8 mouse cellular contexts compared by ENCODE assay signal in genomic region chr17:34187261-34187916, GRCm38 (mm10). TPM values are rescaled to one million over a fixed set of nuclear protein-coding genes. Genes with fewer than 3 reads are reported as not detected.
DNase-seq lines count a peak whose midpoint lies in the region; ATAC-seq lines count a peak whose summit lies in the region.

Tap1 (plus strand) TSS chr17:34187553.
Psmb9 (minus strand) TSS chr17:34187764.

- peak; percentile 90 for ATAC-seq in inflammation-experienced regulatory T-cells, adult 6 months
- peak; percentile 80 for ATAC-seq in megakaryocyte-erythroid progenitor cell, adult 5-6 weeks (replicated peaks; ENCODE audit: low FRiP score, low TSS enrichment, poor library complexity, severe bottlenecking)

- intact Hi-C loops in gastrocnemius, postnatal 14 days (cut with DNase I; ENCODE audit: low total_unique reads) = no loop called here
- intact Hi-C loops in left cerebral cortex, postnatal 10 days (cut with DNase I) = no loop called here

- peak; percentile 98 to 100 for DNase-seq in adrenal gland, adult (ENCODE audit: inconsistent age in 2 of 2, low spot score in 1 of 2)
- peak; percentile 96 for DNase-seq in embryo, embryonic 10.5 days (ENCODE audit: low spot score)
- DNase-seq in gastrocnemius, postnatal 14 days = peak; percentile 95
- DNase-seq in left cerebral cortex, postnatal 10 days (ENCODE audit: extremely low spot score in 1 of 2, low spot score in 2 of 2) = peak; percentile 91 to 97
- peak; percentile 94 for DNase-seq in right cerebral cortex, postnatal 25 days
- DNase-seq in urinary bladder, postnatal 4 days (ENCODE audit: low spot score in 2 of 2) = peak; percentile 95 to 98

RNA-seq across cellular contexts. Expression of gene Tap1, which starts in this region (rescaled TPM):
- 1 to 10 TPM; 1.7 to 2.6 TPM for total RNA-seq in gastrocnemius, postnatal 14 days (2021)
- polyA plus RNA-seq in inflammation-experienced regulatory T-cells, adult 6 months (2017; shearing (Covaris generic)) = 100 to 1,000 TPM; 174 to 216 (median 189) TPM
- 1 to 10 TPM; 2.7 to 3.3 TPM for total RNA-seq in left cerebral cortex, postnatal 10 days (2021)
- total RNA-seq in megakaryocyte-erythroid progenitor cell, adult 5-6 weeks (2014; fragmentation: Nextera tagmentation) = 43.7 and 55.5 TPM in 2 replicates
- 58.0 and 76.1 TPM in 2 replicates for total RNA-seq in megakaryocyte-erythroid progenitor cell, adult 5-6 weeks (2017)

RNA-seq across cellular contexts. Expression of gene Psmb9, which starts in this region (rescaled TPM):
- 1 to 10 TPM; 1.8 to 2.0 TPM for total RNA-seq in gastrocnemius, postnatal 14 days (2021)
- 100 to 1,000 TPM; 330 to 403 (median 338) TPM for polyA plus RNA-seq in inflammation-experienced regulatory T-cells, adult 6 months (2017; shearing (Covaris generic))
- 1 to 10 TPM in 1 of 2 experiments, under 1 TPM in 1; 0.66 to 2.2 TPM for total RNA-seq in left cerebral cortex, postnatal 10 days (2021)
- 55.1 and 57.5 TPM in 2 replicates for total RNA-seq in megakaryocyte-erythroid progenitor cell, adult 5-6 weeks (2014; fragmentation: Nextera tagmentation)
- 56.2 and 95.8 TPM in 2 replicates for total RNA-seq in megakaryocyte-erythroid progenitor cell, adult 5-6 weeks (2017)

Comparison
In these comparisons a context has a peak if more than half of its experiments do, and no peak if none do; other contexts are left out.
1. Peak in every context shown above with its lines: DNase-seq and ATAC-seq.
2. RNA of gene Tap1 (total RNA-seq): 43.7 to 76.1 TPM in megakaryocyte-erythroid progenitor cell, adult 5-6 weeks; 2.7 to 3.3 TPM in left cerebral cortex, postnatal 10 days and 1.7 to 2.6 TPM in gastrocnemius, postnatal 14 days; every median in the first group is over 10 times any median in the second.
3. RNA of gene Psmb9 (total RNA-seq): 55.1 to 95.8 TPM in megakaryocyte-erythroid progenitor cell, adult 5-6 weeks; 0.66 to 2.2 TPM in left cerebral cortex, postnatal 10 days and 1.8 to 2.0 TPM in gastrocnemius, postnatal 14 days; every median in the first group is over 10 times any median in the second.